Mouse (Mus musculus): ENCODE measurements around the gene Il4ra.

The Il4ra gene

GRCm38 (mm10) chr7:125549916-125550315 lies 2.0 kb upstream of the Il4ra start:
- no peak for DNase-seq (ENCODE audit: low spot score)

- peak; percentile 19 for DNase-seq (ENCODE audit: low spot score)
Observed at GRCm38 (mm10) chr7:125550881-125551381, 989 bp upstream of the Il4ra start.

GRCm38 (mm10) chr7:125552851-125553555 lies 1.1 kb downstream of the Il4ra start:
- no peak for DNase-seq (ENCODE audit: low spot score)

GRCm38 (mm10) chr7:125553653-125554428 lies 1.9 kb downstream of the Il4ra start:
- DNase-seq (ENCODE audit: low spot score) = no peak

GRCm38 (mm10) chr7:125554456-125555114 lies 2.7 kb downstream of the Il4ra start:
- no peak for DNase-seq (ENCODE audit: low spot score)

GRCm38 (mm10) chr7:125555351-125555872 lies 3.5 kb downstream of the Il4ra start:
- no peak for DNase-seq (ENCODE audit: low spot score)

GRCm38 (mm10) chr7:125556096-125556495 lies 4.2 kb downstream of the Il4ra start:
- DNase-seq (ENCODE audit: low spot score) = no peak

- DNase-seq (ENCODE audit: low spot score) = no peak
Observed at GRCm38 (mm10) chr7:125556865-125557264, 4.9 kb downstream of the Il4ra start.

GRCm38 (mm10) chr7:125558401-125558945 lies 6.6 kb downstream of the Il4ra start:
- no peak for DNase-seq (ENCODE audit: low spot score)

- DNase-seq (ENCODE audit: low spot score) = no peak
Observed at GRCm38 (mm10) chr7:125558997-125559396, 7.1 kb downstream of the Il4ra start.

GRCm38 (mm10) chr7:125559537-125559936 lies 7.6 kb downstream of the Il4ra start:
- peak; percentile 60 for DNase-seq (ENCODE audit: low spot score)

GRCm38 (mm10) chr7:125560146-125560785 lies 8.3 kb downstream of the Il4ra start:
- DNase-seq (ENCODE audit: low spot score) = peak; percentile 51

GRCm38 (mm10) chr7:125561085-125561690 lies 9.3 kb downstream of the Il4ra start:
- peak; percentile 73 for DNase-seq (ENCODE audit: low spot score)

- no peak for DNase-seq (ENCODE audit: low spot score)
Observed at GRCm38 (mm10) chr7:125562413-125562812, 10.5 kb downstream of the Il4ra start.

GRCm38 (mm10) chr7:125563093-125563492 lies 11.2 kb downstream of the Il4ra start:
- no peak for DNase-seq (ENCODE audit: low spot score)

- DNase-seq (ENCODE audit: low spot score) = no peak
Observed at GRCm38 (mm10) chr7:125564316-125565024, 12.6 kb downstream of the Il4ra start.

GRCm38 (mm10) chr7:125565516-125566285 lies 13.8 kb downstream of the Il4ra start:
- DNase-seq (ENCODE audit: low spot score) = no peak

- no peak for DNase-seq (ENCODE audit: low spot score)
Observed at GRCm38 (mm10) chr7:125566420-125566819, 14.5 kb downstream of the Il4ra start.

GRCm38 (mm10) chr7:125568888-125569287 lies 17.0 kb downstream of the Il4ra start:
- DNase-seq (ENCODE audit: low spot score) = no peak

GRCm38 (mm10) chr7:125571891-125572290 lies 20.0 kb downstream of the Il4ra start:
- DNase-seq (ENCODE audit: low spot score) = no peak
